Mouse (Mus musculus) testis, postnatal 10 days (tissue): ENCODE data around the gene Fam57b.

Source experiments
- DNase-seq: peaks from one replicate; pipeline ENCODE4 v3.0.0; 2021; ENCODE audit warnings: low spot score

The Fam57b gene

DNA sequence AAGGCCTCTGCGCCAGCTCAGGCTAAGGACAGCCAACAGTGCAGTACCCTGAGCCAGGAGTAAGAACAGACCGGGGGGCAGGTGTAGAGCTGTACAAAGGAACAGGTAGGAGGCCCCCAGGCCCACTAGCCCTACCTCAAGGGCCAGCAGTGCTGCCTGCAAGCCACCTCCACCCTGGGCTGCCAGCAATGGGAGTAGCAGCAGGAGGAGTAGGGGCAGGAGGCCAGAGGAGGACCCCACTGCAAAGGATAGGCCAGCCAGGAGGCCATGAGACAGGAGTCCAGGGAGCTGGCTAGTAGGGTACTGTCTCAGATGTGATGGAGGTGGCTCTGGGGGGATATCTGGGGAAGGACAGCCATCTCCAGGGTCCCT is 73.0 kb downstream of the Fam57b start:
- DNase-seq = no peak

DNA sequence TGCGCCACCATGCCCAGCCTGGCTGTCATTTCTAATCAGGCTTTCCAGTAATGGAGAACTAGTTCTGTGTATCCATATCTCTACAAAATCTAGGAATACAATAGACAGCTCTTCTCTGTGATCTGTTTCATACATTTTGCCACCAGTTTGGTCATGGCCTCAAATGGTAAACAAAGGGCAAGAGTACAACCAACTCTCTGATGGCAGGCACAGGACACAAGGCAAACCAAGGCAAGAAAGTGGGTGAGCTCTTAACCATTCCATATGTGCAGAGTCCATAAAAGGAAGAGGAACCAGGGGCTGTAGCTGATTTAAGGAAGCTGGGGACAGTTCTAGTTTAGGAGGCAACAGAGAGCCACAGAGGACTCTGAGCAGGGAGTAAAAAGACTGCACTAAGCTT is 79.8 kb downstream of the Fam57b start:
- DNase-seq = no peak
